Mouse (Mus musculus) mature B cell (primary cell): ENCODE measurements around the gene Ets1.

Experiments
- in situ Hi-C: fragments of 300-500 bp; cut with MboI; formaldehyde crosslinking; loops from 2 replicates; pipeline ENCODE4 v1.14.3; 2019

Gene Ets1

DNA sequence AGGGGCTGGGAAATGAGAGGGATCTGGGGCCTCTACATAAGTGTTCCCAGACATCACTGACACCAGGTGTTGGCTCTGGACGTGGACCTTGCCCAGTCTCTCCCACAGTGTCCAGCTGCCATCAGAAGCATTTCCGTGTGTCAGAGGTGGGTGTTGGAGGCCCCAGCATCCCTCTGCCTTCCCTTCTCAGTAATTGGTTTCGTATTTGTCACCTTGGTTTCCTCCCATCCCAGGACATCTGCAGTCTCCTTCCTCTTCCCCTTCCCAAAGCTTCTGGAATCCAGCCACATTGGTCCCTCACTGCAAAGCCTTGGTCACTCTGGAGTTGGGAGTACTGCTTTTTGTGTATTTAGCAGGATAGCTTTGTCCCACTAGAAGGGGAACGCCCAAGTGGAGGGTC, 75.7 kb downstream of the Ets1 start:
- in situ Hi-C loops = no loop called here

DNA sequence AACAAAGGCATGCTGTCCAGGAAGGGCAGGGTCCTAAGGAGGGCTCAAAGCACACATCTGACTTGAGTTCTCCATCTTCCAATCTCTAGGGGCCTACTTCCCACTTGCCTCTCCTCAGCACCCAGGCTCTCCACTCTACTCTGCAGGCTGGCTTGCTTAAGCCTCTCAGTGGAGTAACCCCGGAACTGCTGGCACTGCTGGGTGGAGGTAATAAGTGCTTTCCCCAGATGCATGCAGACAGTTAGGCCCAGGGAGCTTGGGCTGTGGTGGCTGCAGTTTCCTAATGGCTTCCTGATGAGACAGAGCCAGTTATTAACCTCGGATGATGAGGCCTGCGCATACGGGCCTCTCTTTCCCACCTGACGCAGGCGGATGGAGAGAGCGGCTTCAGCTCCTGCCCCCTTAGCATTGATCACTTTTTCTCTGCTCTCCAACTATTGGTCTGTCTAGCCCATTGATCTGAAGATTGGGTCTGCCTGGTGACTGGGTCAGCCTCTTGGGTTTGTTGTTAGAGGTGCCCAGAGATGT, 76.4 kb downstream of the Ets1 start:
- in situ Hi-C loops = no loop called here

DNA sequence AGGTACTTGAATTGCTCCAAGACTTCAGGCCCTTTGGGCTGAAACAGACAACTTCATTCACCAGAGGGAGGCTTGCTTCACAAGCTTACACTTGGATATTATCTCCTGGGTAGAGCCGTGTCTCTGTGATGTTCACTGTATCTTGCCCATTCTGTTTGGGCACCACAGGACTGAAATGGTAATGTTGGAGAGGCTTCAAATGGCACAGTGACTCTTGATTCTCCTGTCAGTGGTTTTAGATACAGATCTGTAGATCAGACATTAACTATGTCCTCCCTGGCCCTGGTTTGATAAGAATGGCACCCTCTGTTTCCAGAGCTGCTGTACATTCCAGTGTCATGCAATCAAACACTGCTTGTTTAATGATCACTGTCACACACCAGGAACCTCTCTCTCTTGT, 77.1 kb downstream of the Ets1 start:
- in situ Hi-C loops = no loop called here

DNA sequence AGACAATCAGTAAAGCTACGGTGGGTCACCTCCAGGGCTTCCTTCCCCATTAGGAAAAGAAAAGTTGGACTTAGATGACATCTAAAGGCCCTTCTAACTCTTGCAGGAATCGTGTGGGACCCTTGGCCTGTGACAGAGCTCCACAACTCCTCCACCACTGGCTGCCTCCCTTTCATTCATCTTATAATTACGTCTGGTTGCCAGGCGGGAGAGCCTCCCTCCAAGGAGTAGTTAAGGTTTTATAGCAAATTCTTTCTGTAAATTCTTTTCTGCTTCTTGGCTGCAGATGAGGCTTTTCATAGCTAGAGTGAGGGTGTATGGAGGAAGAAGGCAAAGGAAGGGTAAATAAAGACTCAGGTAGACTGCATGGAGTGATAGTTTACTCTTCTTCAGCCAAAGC, 77.8 kb downstream of the Ets1 start:
- in situ Hi-C loops = no loop called here

DNA sequence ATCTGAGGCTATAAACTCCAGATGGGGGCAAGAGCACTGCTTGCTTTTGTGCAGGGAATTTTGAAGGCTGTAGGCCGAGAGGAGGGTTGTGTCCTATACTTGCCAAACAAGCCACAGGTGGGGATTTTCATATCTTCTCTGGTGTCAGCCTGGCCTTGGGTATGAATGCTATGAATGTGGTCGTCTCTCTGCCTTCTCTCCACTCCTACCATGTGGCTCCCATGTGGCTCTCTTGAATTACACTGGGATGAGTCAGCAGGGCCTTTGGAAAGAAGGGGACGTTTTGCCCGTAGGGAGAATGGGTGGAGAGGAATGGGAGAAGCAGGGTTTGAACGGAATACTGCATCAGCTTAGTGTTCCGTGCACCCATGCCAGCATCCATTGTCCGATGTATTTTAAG, 78.5 kb downstream of the Ets1 start:
- in situ Hi-C loops = no loop called here

DNA sequence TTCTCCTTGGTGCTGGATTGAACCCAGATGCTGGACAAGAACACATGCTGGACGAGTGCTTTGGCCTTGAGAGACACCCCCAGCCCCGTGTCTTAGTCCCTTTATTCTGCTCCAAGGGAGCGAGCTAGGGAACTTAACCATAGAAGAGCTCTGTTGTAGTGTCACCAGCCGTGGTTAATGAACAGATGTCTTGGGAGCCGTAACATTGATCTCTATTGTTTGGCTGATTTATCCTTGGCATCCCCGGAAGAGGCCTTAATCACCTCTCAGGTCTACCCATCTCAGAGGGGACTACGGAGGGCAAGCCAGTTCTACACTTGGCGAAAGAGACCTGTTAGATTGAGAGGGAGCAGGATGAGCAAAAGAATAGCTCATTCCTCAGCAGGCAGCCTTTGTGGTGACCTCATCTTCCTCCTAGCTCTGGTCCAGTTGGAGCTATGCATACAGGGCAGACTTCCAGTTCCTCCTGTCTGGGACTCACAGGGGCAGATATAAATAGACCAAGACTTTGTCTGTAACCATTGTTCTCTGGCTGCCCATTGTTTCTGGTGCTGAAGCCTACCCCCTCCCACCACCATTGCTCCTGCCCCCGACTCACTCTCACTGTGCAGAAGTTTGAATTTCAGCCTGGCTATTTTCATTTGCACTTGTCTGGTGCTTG, 79.9 kb downstream of the Ets1 start:
- in situ Hi-C loops = no loop called here

DNA sequence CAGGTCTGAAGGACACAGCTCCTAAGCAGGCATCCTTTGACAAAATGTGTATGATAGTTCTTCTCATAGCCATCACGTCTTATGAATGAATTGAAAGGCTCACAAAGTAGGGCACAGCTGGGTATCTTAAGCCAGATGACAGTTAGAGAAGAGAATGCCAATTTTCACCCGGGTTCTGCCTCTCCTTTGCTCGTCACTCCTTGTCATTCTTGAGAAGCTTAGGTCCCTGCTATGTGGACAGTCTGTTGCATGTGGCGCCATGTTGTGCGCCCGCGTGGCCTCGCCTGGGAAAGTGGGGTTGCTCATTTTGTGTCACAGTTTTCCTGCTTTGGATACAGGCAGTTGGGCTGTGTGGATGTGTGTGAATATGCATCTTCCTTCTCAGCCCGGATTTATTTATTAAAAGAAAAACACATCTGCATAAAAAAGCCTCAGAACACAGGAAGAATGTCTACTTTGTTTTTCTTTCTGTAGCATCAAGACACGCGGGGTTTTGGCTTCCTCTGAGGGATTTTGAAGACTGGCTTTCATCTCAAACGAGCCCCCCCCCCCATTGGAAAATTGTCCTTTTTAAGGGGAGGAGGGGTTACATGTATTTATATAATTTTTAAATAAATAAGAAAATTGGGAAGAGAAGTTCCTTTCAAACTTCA, 81.4 kb downstream of the Ets1 start:
- in situ Hi-C loops = no loop called here

DNA sequence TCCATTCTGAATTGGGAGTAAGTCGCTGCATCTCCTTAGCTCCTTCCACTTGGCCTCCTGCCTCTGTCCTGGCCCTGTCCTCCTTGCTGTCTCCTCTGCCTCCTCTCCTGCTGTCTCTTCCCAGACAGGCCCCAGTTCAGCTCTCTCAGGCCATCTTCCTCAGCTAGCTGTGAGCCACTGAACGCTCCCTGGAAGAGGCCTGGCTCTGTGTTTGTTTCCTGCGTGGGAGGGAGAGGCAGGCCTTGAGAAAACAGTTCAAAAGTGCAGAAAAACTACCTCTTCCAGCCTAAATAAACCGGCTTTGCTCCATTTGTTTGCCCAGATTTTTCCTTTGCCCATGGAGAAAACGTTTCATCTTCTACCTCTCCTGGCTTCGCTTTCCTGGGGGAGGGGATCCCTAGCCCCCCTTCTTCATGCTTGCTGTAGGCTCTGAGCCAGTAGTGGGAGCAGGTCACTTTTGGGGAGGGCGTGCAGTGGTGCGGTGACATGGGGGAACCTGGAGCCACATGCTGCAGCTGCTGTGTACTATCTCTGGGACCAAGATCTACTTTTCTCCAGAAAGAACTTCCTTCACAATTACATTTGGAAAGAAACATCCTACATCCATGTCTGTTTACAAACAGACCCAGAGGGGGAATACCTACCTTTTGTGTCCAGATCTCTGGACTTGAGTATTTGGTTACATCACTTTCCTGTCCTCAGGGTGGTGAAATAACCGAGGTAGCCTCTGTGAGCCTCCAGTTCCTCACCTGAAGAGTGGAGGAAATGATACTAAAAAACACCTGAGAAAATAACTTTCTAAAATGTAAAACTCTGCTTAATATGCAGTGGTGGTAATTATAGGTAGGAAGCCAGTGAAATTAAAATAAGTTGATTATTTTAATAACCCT, 82.2 kb downstream of the Ets1 start:
- in situ Hi-C loops = no loop called here

DNA sequence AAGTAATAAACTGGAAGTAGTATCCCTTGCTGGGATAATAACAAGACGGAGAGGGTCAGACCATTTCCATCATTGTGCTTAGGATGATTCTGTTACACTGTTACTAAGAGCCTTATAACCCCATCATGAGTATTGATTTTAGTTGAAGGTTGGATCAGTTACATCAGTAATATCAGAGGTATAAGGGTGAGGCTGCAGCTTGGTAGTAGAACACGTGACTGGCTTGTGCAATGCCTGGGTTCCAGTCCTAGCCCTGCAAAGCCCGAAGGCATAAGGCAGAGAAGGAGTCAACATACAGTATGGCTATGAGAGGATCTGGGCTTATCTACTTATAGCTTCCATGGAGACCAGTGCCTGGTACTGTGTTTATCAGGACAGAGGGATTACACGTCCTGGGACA, 82.8 kb downstream of the Ets1 start:
- in situ Hi-C loops = no loop called here

DNA sequence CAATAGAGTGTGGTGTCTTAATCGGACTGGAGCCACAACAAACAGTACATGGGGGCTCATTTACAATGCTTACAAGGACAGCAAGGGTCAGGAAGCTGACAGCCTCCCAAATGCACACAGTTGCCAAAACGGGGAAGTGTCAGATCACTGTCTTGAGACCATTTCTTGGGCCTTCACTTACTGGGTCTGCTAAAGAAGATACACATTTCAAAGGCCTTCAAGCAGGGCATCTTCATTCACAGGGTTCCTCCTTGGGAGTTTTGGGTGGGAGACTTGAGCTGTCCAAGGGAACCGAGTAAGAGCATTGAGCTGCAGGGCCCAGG, 83.9 kb downstream of the Ets1 start:
- in situ Hi-C loops = no loop called here

DNA sequence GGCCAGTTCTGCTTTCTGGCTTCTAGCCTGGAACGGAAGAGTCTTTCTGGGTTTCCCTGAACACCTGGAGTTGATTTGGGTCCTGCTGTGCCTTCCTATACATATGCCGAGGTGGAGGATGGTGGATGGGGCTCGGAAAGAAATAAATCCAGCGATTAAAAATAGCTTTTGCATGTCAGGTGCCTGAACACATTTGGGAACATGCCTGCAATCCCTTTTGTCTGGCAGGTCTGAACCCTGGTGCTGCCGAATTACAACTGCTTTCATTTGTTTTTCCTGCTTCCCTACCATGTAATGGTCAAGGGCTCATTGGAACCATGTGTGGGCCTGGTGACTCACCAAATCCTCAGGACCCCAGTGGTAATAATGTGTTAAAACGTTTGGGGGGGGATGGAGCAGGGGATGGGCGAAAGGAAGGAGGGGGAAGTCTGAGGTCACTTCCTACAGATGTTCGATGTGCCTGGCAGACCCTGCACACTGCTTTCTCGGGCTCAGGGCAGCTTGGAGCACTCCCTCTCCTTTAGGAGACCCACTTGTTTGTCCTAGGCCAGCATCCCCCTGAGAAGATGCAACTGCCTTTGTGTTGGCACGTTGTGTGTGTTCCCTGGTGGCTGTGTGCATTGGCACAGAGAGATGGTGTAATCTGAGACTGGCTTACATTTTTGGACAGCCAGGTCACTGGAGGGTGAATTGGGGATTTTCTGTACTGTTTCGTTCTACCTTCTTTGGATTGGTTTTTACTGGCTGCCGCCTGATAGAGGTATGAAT, 84.4 kb downstream of the Ets1 start:
- in situ Hi-C loops = no loop called here

DNA sequence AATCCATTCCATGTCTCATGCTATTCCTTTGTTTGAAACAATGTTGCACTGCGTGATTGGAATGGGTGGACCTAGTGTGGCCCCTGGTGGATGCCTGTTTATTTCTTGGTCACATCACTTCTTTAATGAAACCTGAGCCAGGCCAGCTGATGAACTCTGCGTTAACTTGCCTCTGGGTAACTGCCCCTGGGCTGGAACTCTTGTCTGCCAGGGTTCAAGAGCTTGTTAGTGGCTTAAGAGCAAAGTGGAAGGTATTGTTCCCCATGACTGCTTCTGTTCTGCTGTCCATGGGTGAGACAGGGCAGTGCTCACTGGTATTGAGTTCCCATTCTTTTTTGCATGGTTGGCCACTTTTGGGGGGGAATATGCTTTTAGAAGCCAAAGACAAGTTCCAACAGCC, 85.1 kb downstream of the Ets1 start:
- in situ Hi-C loops = no loop called here

DNA sequence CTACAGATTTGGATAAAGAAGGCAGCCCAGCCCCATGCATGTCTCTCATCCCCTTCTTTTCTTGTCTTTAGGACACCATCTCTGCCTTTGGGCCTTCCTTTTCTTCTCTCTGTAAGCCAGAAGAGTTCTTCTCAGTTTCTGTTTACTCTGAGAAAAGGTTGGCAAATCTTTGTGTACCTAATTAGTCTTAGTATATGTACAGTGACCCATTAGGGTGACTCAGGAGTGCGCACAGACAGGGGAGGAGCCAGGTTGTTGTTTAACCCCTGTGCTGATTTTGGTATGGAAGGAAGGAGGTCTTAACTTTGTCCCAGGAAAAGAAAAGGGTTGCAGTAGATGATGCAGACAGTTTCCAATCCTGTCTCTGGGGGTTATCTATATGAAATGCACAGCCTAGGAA, 86.2 kb downstream of the Ets1 start:
- in situ Hi-C loops = no loop called here

DNA sequence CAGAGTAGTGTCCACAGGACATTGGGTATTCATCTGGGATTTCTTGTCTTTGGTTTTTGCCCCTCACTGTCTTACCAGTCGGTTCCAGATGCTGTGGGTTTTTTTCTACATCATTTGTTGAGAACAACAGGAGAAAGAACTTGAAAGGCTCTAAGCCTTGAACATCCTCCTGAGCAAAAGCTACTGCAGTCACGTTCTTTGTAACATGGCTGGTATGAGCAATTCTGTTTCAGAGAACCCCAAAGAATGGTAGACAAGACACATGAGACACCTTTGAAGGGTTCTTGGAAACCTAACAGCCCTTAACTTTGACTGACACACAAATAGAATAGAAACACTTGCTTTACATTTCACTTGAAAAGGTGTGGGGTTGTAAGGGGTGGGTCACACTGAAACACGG, 86.9 kb downstream of the Ets1 start:
- in situ Hi-C loops = no loop called here

DNA sequence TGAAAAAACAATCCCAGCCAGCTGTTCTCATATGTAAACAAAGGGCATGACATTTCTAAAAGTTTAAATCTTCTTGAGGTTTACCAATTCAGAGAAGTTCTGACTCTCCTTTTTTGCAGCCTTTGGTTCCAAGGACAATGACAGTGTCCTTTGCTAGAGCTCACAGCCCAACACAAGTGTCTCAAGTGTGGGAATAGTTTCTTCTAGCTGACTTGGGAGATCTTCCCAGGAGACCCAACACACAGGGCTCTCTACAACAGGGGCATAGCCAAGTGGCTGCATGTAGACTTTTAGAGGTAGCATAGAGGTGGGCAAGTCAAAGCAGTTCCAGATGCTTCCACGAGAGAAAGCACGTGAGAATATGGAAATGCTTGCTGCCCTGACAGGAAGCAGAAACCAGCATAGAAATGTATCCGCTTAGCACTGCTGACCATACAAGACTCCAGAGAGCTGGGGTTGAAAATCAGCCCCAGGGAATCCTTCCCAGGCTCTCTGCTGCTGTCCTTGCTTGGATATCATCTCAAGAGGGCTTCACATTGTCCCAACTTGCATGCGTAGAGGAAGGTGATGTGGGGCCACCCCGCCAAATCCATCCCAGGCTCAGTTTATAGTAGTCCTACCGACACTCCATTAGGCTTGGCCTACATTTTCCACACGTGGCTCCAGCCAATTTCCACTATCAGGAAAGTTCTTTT, 88.3 kb downstream of the Ets1 start:
- in situ Hi-C loops = no loop called here

DNA sequence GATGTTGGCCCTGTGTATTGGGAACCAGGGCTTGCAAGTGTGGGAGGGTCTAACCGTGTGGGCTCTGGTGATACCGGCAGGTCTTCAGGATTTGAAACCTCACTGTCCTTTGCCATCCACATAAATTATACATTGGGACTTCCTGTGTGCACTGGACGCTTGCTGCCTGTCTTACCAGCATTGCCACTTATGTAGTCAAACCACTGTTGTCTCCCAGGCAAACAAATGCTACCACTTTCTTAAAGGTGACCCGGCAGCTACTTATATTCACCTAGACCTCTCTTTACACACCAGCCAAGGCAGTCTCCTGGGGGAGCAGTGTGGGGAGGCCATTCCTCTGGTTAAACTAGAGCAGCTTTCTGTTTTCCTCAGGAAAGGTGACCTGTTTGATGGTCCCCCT, 89.9 kb downstream of the Ets1 start:
- in situ Hi-C loops = no loop called here

DNA sequence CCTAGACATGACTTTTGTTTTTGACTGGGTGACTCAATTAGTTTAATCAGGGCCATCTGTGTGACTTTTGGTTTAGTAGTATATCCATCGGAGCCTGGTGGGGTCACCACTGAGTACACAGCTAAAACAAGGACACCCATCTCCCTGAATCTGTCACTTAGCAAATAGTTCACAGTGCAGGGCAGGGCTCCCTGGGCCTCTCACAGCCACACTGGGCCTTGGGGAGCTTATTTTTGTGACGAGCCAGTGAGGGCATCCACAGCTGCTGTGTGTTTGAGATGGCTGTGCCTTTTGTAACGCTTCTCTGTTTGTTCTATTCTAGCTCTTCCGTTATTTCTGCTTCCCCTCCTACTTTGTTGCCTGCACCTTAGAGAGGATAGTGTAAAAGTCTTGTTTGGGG, 90.6 kb downstream of the Ets1 start:
- in situ Hi-C loops = no loop called here

DNA sequence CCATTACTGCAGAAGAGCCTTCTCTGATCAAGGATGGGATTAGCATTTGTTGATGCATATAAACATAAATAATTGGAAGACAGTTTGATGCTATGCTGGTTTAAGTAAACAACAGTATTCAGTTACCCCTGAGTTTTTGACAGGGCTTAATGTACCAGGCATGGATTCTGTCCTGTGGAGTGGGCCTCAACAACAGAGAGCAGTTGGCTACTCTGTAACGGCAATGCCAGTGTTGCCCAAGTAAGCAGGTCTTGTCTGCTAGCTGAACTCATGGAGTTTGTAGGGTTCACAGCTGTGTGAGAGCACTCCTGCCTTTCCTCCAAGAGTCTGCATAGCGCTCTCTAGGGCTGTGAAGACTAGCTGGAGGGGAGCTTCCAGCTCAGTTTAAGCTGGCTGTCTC, 91.0 kb downstream of the Ets1 start:
- in situ Hi-C loops = no loop called here

DNA sequence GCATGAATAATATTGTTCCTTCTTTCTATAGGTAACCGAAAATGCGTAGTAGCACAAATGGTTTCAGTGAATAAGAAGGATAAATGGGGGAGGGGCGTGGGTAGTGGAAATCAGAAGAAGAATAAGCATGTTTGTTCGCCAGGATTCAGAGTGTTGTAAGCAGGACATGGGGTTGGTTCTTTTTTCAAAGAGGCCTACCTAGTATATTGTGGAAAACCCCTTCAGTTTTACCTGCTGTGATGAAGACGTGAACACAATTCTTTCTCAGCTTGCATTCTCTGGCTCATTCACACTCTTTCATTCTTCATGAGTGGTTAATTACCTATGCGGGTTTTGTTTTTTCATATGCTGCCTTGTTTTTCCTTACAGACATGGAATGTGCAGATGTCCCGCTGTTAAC, 92.3 kb downstream of the Ets1 start:
- in situ Hi-C loops = no loop called here

DNA sequence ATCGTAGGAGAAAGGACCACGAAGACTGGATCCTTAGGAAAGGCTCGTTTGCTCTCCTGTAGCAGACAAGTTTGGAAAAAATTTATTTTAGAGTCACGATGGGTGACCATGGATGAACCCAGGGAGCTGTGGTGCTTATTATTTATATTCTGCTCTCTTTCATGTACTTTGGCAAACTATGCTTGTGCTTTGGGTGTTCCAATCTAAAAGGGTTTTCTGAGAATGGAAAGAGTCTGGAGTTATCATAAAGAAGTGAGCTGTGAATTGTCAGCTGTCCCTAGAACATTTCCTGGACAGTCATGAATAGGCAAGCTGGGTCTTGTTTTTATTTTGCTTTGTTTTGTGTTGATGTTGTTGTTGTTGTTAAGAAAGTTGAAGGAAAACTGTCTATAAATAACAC, 92.8 kb downstream of the Ets1 start:
- in situ Hi-C loops = no loop called here

DNA sequence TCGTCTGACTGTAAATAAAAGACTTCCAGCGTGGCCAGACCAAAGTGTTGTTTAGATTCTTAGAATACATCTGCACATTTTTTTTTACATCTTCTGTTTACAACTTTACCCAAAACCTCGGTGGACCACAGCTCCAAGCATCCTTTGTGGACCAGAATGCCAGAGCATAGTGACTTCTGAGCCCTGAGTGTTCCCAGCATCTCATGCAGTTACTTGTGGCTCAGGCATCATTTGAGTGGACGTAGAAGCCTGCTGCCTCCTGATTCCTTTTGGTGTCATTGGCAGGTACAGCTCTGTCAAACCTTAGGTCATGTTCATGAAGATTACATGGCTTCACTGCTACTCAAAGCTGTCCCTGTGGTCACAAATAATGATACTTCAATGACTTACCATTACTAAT, 93.2 kb downstream of the Ets1 start:
- in situ Hi-C loops = no loop called here
